Comparison of ENCODE assay signal across 11 mouse cellular contexts in the genomic region with DNA sequence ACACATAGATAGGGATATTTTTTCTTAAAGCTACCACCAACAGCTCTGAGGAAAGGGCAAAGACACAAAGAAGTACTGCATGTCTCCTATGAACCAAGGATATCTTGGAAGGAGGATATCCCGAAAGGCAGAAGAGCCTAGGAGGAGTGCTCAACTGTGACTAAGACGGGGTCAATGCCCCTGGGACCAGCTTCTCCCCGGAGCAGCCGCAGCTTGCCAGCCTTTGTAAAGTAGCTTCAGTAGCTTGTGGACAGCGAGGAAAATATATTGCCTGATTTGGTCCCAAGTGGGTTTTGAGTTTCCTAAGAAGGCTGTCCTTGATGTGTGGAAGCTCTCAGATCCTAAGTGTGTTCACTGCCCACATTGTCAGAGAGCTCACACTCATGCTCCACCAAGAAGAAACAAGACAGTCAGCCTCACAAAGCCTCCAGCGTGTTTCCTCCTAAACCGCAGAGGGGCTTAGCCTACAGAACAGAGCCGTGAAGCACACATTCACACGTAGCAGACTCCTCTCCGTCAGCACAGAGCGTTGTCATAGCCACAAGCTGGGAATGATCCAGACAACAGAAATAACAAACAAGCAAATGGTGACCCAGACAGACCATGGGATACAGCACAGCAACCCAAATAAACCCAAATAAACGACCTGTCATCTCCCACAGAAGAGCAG. TPM values are rescaled to one million over a fixed set of nuclear protein-coding genes. Genes with fewer than 3 reads are reported as not detected.
DNase-seq lines count a peak whose midpoint lies in the region; ATAC-seq and TF ChIP-seq lines count a peak whose summit lies in the region.
"Had no signal": no experiment of that assay in that cellular context is flagged by ENCODE, and none has a peak within 500 bp of the region (broad histone marks: within the 10 kb centered on the region; RNA-seq: fewer than 3 reads in every experiment).

No protein-coding gene starts in this region.

- 39% methylated on average over 12 of the region's 12 CpGs for WGBS in lung, embryonic 16.5 days

- no peak overlapping the region for H3ac ChIP-seq in myocyte (ENCODE audit: control insufficient read depth, insufficient read length)

- H3K27ac ChIP-seq in lung, embryonic 16.5 days (ENCODE audit: low read length) = peak overlapping the region; percentile 53
- H3K27ac ChIP-seq: hindbrain, embryonic 15.5 days; liver, embryonic 15.5 days had no signal

- H3K9me3 ChIP-seq in lung, embryonic 16.5 days (ENCODE audit: control insufficient read depth, low read length) = peaks cover 4% of the 10 kb centered on the region; the same call in 1 of the 2 replicates
- H3K9me3 ChIP-seq: hindbrain, embryonic 15.5 days; liver, embryonic 15.5 days had no signal

- peak; percentile 16 for DNase-seq in gastrocnemius, postnatal 14 days
- DNase-seq in gastrocnemius, adult 8-10 months (ENCODE audit: low spot score in 2 of 2) = no peak
- no peak for DNase-seq in lung, postnatal 14 days
- peak; percentile 42 for DNase-seq in brain, adult 2 months (ENCODE audit: low read depth, low spot score)
- no peak for DNase-seq in cerebellum, postnatal 36 days
- DNase-seq: cerebellum, adult 11-12 months; thymus, adult 2 months had no signal

- TF ChIP-seq POLR2A in myocyte (IDR thresholded peaks at IDR 0.05; ENCODE audit: insufficient read length, low read depth) = no peak

- ATAC-seq in lung, embryonic 16.5 days (ENCODE audit: low read depth) = no peak

- peaks cover 10% of the 10 kb centered on the region for H3K4me1 ChIP-seq in lung, embryonic 16.5 days (replicated peaks; ENCODE audit: control insufficient read depth, insufficient read depth, low read length)
- H3K4me1 ChIP-seq: liver, embryonic 15.5 days had no signal

- H3K36me3 ChIP-seq in lung, embryonic 16.5 days (ENCODE audit: control insufficient read depth, insufficient read depth, low read length) = no peaks in the 10 kb centered on the region
- no peaks in the 10 kb centered on the region for H3K36me3 ChIP-seq in myocyte (ENCODE audit: control insufficient read depth, insufficient read depth)
- H3K36me3 ChIP-seq: hindbrain, embryonic 15.5 days; liver, embryonic 15.5 days had no signal

- H3K27me3 ChIP-seq in lung, embryonic 16.5 days (ENCODE audit: control insufficient read depth, insufficient read depth, low read depth, low read length) = no peaks in the 10 kb centered on the region
- H3K27me3 ChIP-seq in myocyte (ENCODE audit: control insufficient read depth, insufficient read depth, insufficient read length) = peaks cover 49% of the 10 kb centered on the region
- H3K27me3 ChIP-seq: hindbrain, embryonic 15.5 days had no signal

- H3K4me2 ChIP-seq in lung, embryonic 16.5 days (ENCODE audit: low read depth, low read length) = no peak overlapping the region
- peak overlapping the region; percentile 80 for H3K4me2 ChIP-seq in myocyte (ENCODE audit: low read depth)
- H3K4me2 ChIP-seq: hindbrain, embryonic 15.5 days; liver, embryonic 15.5 days had no signal

- H3K79me2 ChIP-seq in myocyte (ENCODE audit: control insufficient read depth, insufficient read depth) = no peaks in the 10 kb centered on the region

- H3K4me3 ChIP-seq in lung, embryonic 16.5 days (ENCODE audit: low read length) = no peak overlapping the region
- H3K4me3 ChIP-seq in myocyte = no peak overlapping the region
- H3K4me3 ChIP-seq: hindbrain, embryonic 15.5 days; liver, embryonic 15.5 days had no signal

- intact Hi-C loops in gastrocnemius, postnatal 14 days (cut with DNase I; ENCODE audit: low total_unique reads) = no loop called here

- no peak overlapping the region for H3K9ac ChIP-seq in lung, embryonic 16.5 days (ENCODE audit: low read length)
- H3K9ac ChIP-seq: hindbrain, embryonic 15.5 days; liver, embryonic 15.5 days had no signal

TF ChIP-seq in myocyte, 11 proteins besides CTCF, POLR2A, EP300 and RAD21:
- TF ChIP-seq MAX (IDR thresholded peaks at IDR 0.05; ENCODE audit: low read depth) (no peak), REST (IDR thresholded peaks at IDR 0.05; ENCODE audit: insufficient read depth, insufficient read length) (no peak), MYOG (IDR thresholded peaks at IDR 0.05; ENCODE audit: control insufficient read depth in 1 of 3, insufficient read depth in 1 of 3, insufficient read length in 2 of 3, low read depth in 2 of 3) (no peak), CEBPB (IDR thresholded peaks at IDR 0.05; ENCODE audit: insufficient read depth, poor library complexity, severe bottlenecking) (no peak), USF1 (IDR thresholded peaks at IDR 0.05; ENCODE audit: low read depth) (no peak), E2F4 (IDR thresholded peaks at IDR 0.05; ENCODE audit: insufficient read depth) (no peak)

RNA-seq across cellular contexts. Expression of gene Synm, which starts 17.2 kb away (rescaled TPM):
- 100 to 1,000 TPM; 100 to 120 TPM for total RNA-seq in gastrocnemius, postnatal 14 days (2021)
- 100 to 1,000 TPM; 268 to 577 (median 411) TPM for total RNA-seq in gastrocnemius, adult 8-10 months (2022)
- polyA plus RNA-seq in lung, embryonic 16.5 days (2015; fragmentation: Nextera tagmentation; extraction: Ambion mirVana) = 12.9 and 13.8 TPM in 2 replicates
- polyA plus RNA-seq in myocyte (2012; fragmentation: generic; extraction: Trizol) = 0.46 TPM

Comparison
In these comparisons a context has a peak if more than half of its experiments do, and no peak if none do; other contexts are left out.
1. DNase-seq: peak in gastrocnemius, postnatal 14 days (single experiment) and brain, adult 2 months (single experiment); none in gastrocnemius, adult 8-10 months (0 of 2), lung, postnatal 14 days (single experiment) and cerebellum, postnatal 36 days (0 of 2).